Mouse (Mus musculus) myocyte (in vitro differentiated cells): ENCODE data around the gene Pard3. TPM values are rescaled to one million over a fixed set of nuclear protein-coding genes. Genes with fewer than 3 reads are reported as not detected.

Experiments used
- H3K27me3 ChIP-seq: one replicate; pipeline ENCODE4 v1.6.1; 2011; ENCODE audit not compliant: control insufficient read depth, insufficient read depth, insufficient read length
- H3K36me3 ChIP-seq: one replicate; pipeline ENCODE4 v1.6.1; 2011; ENCODE audit not compliant: control insufficient read depth, insufficient read depth
- H3K4me2 ChIP-seq: one replicate; pipeline ENCODE4 v1.6.1; 2011; ENCODE audit warnings: low read depth, control low read depth
- H3K4me3 ChIP-seq: one replicate; pipeline ENCODE4 v1.5.1; 2011; ENCODE audit warnings: mild to moderate bottlenecking, control low read depth, moderate library complexity
- H3K79me2 ChIP-seq: one replicate; pipeline ENCODE4 v1.6.1; 2011; ENCODE audit not compliant: control insufficient read depth, insufficient read depth
- H3ac ChIP-seq: one replicate; pipeline ENCODE4 v1.6.1; 2011; ENCODE audit not compliant: control insufficient read depth, insufficient read length
- CEBPB ChIP-seq: IDR thresholded peaks from 2 replicates; pipeline ENCODE4 v1.6.1; 2011; ENCODE audit warnings: mild to moderate bottlenecking, moderate library complexity; ENCODE audit not compliant: poor library complexity, insufficient read depth, severe bottlenecking
- E2F4 ChIP-seq: IDR thresholded peaks from one replicate; pipeline ENCODE4 v1.6.1; 2011; ENCODE audit warnings: mild to moderate bottlenecking, control low read depth, moderate library complexity; ENCODE audit not compliant: insufficient read depth
- MAX ChIP-seq: IDR thresholded peaks from one replicate; pipeline ENCODE4 v1.6.1; 2011; ENCODE audit warnings: low read depth, mild to moderate bottlenecking, control low read depth
- MYOD1 ChIP-seq, 3 experiments: IDR thresholded peaks; one replicate each; pipeline ENCODE4 v1.6.1; 2011; ENCODE audit warnings: control low read depth in 2 of 3, low read depth in 2 of 3, mild to moderate bottlenecking in 2 of 3, moderate library complexity in 1 of 3; ENCODE audit not compliant: insufficient read length in 2 of 3, control insufficient read depth in 1 of 3
- MYOG ChIP-seq, 3 experiments: IDR thresholded peaks; one replicate each; pipeline ENCODE4 v1.6.1; 2011; ENCODE audit warnings: control low read depth in 2 of 3, low read depth in 2 of 3, mild to moderate bottlenecking in 2 of 3; ENCODE audit not compliant: insufficient read length in 2 of 3, control insufficient read depth in 1 of 3, insufficient read depth in 1 of 3
- POLR2A ChIP-seq: IDR thresholded peaks from one replicate; pipeline ENCODE4 v1.6.1; 2011; ENCODE audit warnings: low read depth, mild to moderate bottlenecking, control low read depth, moderate library complexity; ENCODE audit not compliant: insufficient read length
- POLR2AphosphoS2 ChIP-seq: IDR thresholded peaks from one replicate; pipeline ENCODE4 v1.6.1; 2011; ENCODE audit warnings: low read depth, control low read depth; ENCODE audit not compliant: insufficient read length
- REST ChIP-seq: IDR thresholded peaks from one replicate; pipeline ENCODE4 v1.6.1; 2011; ENCODE audit warnings: mild to moderate bottlenecking, control low read depth, moderate library complexity; ENCODE audit not compliant: insufficient read depth, insufficient read length
- SRF ChIP-seq: IDR thresholded peaks from one replicate; pipeline ENCODE4 v1.6.1; 2011; ENCODE audit warnings: low read depth; ENCODE audit not compliant: control insufficient read depth, insufficient read length
- TCF12 ChIP-seq: IDR thresholded peaks from one replicate; pipeline ENCODE4 v1.6.1; 2011; ENCODE audit warnings: mild to moderate bottlenecking, control low read depth; ENCODE audit not compliant: poor library complexity, insufficient read depth, severe bottlenecking
- TCF3 ChIP-seq: IDR thresholded peaks from one replicate; pipeline ENCODE4 v1.6.1; 2011; ENCODE audit warnings: low read depth, control low read depth; ENCODE audit not compliant: insufficient read length
- USF1 ChIP-seq: IDR thresholded peaks from one replicate; pipeline ENCODE4 v1.6.1; 2011; ENCODE audit warnings: low read depth, mild to moderate bottlenecking, control low read depth, moderate library complexity
- polyA plus RNA-seq: library from polyadenylated mRNA; unstranded; fragments of >200 nt; fragmentation: generic; extraction: Trizol; gene quantifications from one replicate; pipeline ENCODE4 v1.2.1, GENCODE M21; 2012; ENCODE audit warnings: missing spikeins

Pard3 gene
- polyA plus RNA-seq, 1 experiment: 24.3 TPM

DNA sequence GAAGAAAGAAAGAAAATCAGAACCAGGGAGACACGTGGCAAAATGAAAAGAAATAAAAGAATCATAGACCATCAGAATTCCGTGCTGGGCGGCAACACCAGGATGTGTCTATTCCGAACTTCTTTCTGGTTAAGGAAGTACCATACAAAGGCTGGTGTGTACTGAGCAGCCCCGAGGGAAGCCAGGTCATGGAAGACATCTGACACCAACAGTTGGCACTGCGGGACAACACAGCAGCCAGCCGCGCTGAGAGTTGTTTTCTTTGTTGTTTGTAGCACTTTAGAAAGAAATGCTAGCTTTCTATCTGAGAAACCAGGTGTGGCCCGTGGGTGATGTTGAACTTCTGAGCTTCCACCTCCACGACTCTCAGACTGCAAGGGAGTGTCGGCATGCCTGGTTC, 274.5 kb downstream of the Pard3 start:
- Histone ChIP-seq H3K4me2 (no peak overlapping the region), H3K27me3 (no peaks in the 10 kb centered on the region), H3K4me3 (no peak overlapping the region), H3ac (no peak overlapping the region), H3K79me2 (peaks cover 6% of the 10 kb centered on the region), H3K36me3 (no peaks in the 10 kb centered on the region)
- TF ChIP-seq POLR2A (no peak), TCF12 (no peak), E2F4 (no peak), MYOD1 (IDR thresholded peaks at IDR 0.05; ENCODE audit: control insufficient read depth in 1 of 3, insufficient read length in 2 of 3, low read depth in 2 of 3) (no peak), CEBPB (no peak), POLR2AphosphoS2 (no peak), SRF (no peak), USF1 (no peak), MAX (no peak), TCF3 (no peak), REST (no peak), MYOG (IDR thresholded peaks at IDR 0.05; ENCODE audit: control insufficient read depth in 1 of 3, insufficient read depth in 1 of 3, insufficient read length in 2 of 3, low read depth in 2 of 3) (no peak)

DNA sequence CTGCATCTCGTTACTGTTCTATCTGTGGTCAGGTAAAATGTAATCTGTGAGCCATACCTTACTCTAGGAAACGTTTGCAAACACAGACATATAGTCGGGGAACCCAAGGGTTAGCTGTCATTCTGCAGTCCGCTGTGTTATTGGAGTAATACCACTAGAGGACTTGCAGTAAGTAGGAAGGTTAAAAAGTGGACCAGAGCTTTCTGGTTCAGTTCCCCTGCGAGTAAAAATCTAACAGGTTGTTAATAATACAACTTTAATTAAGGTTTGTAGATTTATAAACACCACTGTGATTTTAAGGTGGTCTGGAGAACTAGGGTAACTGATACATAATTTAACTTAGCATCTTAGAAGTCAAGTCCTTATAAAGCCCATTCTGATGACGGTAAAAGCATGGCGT, 277.4 kb downstream of the Pard3 start:
- Histone ChIP-seq H3K79me2 (peaks cover 6% of the 10 kb centered on the region), H3K36me3 (no peaks in the 10 kb centered on the region), H3K4me2 (no peak overlapping the region), H3K4me3 (no peak overlapping the region), H3ac (no peak overlapping the region), H3K27me3 (no peaks in the 10 kb centered on the region)
- TF ChIP-seq POLR2AphosphoS2: no peak
- no peak for TF ChIP-seq REST
- TF ChIP-seq MYOG (IDR thresholded peaks at IDR 0.05; ENCODE audit: control insufficient read depth in 1 of 3, insufficient read depth in 1 of 3, insufficient read length in 2 of 3, low read depth in 2 of 3): no peak
- no peak for TF ChIP-seq MAX
- TF ChIP-seq E2F4: no peak
- no peak for TF ChIP-seq SRF
- no peak for TF ChIP-seq TCF3
- TF ChIP-seq MYOD1 (IDR thresholded peaks at IDR 0.05; ENCODE audit: control insufficient read depth in 1 of 3, insufficient read length in 2 of 3, low read depth in 2 of 3): no peak
- no peak for TF ChIP-seq TCF12
- TF ChIP-seq POLR2A: no peak
- TF ChIP-seq USF1: no peak
- TF ChIP-seq CEBPB: no peak

DNA sequence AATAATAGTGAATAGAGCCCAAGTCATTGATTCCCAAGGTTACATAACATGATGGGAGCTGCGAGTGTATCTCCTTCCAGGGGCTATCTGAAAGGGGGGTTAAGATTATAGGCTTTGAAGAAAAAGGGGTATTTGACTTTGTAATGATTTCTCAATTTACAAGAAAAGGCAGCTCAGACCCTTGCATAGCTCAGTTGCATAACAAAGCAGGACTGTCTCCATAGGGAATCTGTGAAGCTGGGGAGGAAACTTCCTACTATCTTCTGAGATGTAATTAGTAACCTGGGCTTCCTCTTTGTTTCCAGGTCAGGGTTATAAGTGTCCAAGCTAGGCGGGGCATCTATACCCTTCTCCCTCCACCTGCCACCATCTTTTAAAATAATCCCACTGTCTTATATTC, 279.4 kb downstream of the Pard3 start:
- Histone ChIP-seq H3K4me2 (no peak overlapping the region), H3K27me3 (no peaks in the 10 kb centered on the region), H3K36me3 (no peaks in the 10 kb centered on the region), H3K79me2 (no peaks in the 10 kb centered on the region), H3K4me3 (no peak overlapping the region), H3ac (no peak overlapping the region)
- TF ChIP-seq POLR2A (no peak), MAX (no peak)

DNA sequence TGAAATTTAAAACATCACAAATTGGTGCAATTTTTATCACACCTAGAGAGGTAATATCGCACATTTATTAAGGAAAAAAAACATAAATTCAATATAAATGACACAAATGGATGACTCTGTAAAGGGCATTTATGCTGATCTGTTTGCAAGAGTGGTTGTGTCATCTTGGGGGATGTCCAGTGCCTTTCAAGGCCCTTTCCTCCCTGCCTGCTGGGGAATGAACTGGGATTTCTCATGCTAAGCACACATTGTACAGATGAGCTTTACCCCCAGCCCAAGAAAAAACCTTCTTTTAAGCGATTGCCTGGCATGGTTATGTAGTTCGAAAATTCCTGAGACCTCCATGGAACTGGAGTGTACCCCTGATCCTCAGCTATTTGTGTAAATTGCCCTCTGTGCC, 280.7 kb downstream of the Pard3 start:
- no peak for TF ChIP-seq MYOG (IDR thresholded peaks at IDR 0.05; ENCODE audit: control insufficient read depth in 1 of 3, insufficient read depth in 1 of 3, insufficient read length in 2 of 3, low read depth in 2 of 3)
- no peak for TF ChIP-seq TCF12
- TF ChIP-seq CEBPB: no peak
- TF ChIP-seq TCF3: no peak
- no peaks in the 10 kb centered on the region for H3K36me3 ChIP-seq
- no peak overlapping the region for H3K4me2 ChIP-seq
- H3ac ChIP-seq: no peak overlapping the region
- H3K4me3 ChIP-seq: no peak overlapping the region
- H3K27me3 ChIP-seq: no peaks in the 10 kb centered on the region
- H3K79me2 ChIP-seq: no peaks in the 10 kb centered on the region

DNA sequence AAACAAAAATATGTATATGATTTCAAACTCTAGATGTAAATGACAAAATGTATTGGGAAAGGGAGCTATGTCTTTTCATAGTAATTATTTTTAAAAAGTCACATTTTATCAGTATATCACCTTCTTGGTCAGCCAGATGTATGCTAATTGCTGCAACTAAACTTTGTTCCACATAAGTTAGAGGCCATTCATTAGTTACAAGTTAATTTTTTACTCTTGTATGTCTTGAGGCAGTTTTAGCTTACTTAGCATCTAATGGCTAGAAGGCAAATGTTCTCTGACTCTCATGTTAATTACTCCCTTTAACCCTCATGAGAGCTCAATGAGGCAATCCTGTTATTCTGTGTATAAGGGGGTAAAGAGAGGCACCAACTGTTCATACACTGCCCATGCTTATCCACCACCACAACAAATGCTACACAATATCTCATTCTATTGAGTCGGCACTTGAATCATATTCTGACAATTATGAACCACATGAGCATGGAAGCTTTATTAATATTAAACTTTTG, 282.3 kb downstream of the Pard3 start:
- Histone ChIP-seq H3K4me3 (no peak overlapping the region), H3K27me3 (no peaks in the 10 kb centered on the region), H3K79me2 (no peaks in the 10 kb centered on the region), H3K4me2 (no peak overlapping the region), H3ac (no peak overlapping the region), H3K36me3 (no peaks in the 10 kb centered on the region)
- TF ChIP-seq USF1 (no peak), REST (no peak), TCF3 (no peak), SRF (no peak), TCF12 (no peak)
